Mouse (Mus musculus) spleen, adult 12 weeks (tissue): Measurements from ENCODE around the gene Elp6.

Experiments
- DNase-seq: peaks from one replicate; pipeline ENCODE4 v3.0.0; 2022; ENCODE audit warnings: low spot score

Elp6 gene

GRCm38 (mm10) chr9:110304969-110305651, at the start of gene Elp6:
Elp6 (plus strand) TSS chr9:110305173.
- peak; percentile 87 for DNase-seq

- DNase-seq: no peak
Measured at GRCm38 (mm10) chr9:110255407-110256019, 49.5 kb upstream of the Elp6 start.

- DNase-seq: no peak
Measured at GRCm38 (mm10) chr9:110258646-110259045, 46.3 kb upstream of the Elp6 start.

- no peak for DNase-seq
Measured at GRCm38 (mm10) chr9:110259118-110259517, 45.9 kb upstream of the Elp6 start.

GRCm38 (mm10) chr9:110263181-110263580, 41.8 kb upstream of the Elp6 start:
- DNase-seq: no peak

- DNase-seq: no peak
Measured at GRCm38 (mm10) chr9:110264991-110265390, 40.0 kb upstream of the Elp6 start.

GRCm38 (mm10) chr9:110268416-110268815, 36.6 kb upstream of the Elp6 start:
- no peak for DNase-seq

GRCm38 (mm10) chr9:110272330-110272729, 32.6 kb upstream of the Elp6 start:
- DNase-seq: no peak

GRCm38 (mm10) chr9:110273507-110273906, 31.5 kb upstream of the Elp6 start:
- no peak for DNase-seq

GRCm38 (mm10) chr9:110275882-110276281, 29.1 kb upstream of the Elp6 start:
- DNase-seq: no peak

- no peak for DNase-seq
Measured at GRCm38 (mm10) chr9:110277431-110277881, 27.5 kb upstream of the Elp6 start.

- no peak for DNase-seq
Measured at GRCm38 (mm10) chr9:110284075-110284697, 20.8 kb upstream of the Elp6 start.

GRCm38 (mm10) chr9:110287321-110287924, 17.6 kb upstream of the Elp6 start:
- DNase-seq: no peak

GRCm38 (mm10) chr9:110293254-110293718, 11.7 kb upstream of the Elp6 start:
- no peak for DNase-seq

- no peak for DNase-seq
Measured at GRCm38 (mm10) chr9:110293873-110294415, 11.0 kb upstream of the Elp6 start.

GRCm38 (mm10) chr9:110294786-110295185, 10.2 kb upstream of the Elp6 start:
- DNase-seq: no peak

GRCm38 (mm10) chr9:110296867-110297627, 7.9 kb upstream of the Elp6 start:
- DNase-seq: peak; percentile 43

- DNase-seq: no peak
Measured at GRCm38 (mm10) chr9:110304516-110304915, 457 bp upstream of the Elp6 start.

- no peak for DNase-seq
Measured at GRCm38 (mm10) chr9:110306371-110306770, 1.4 kb downstream of the Elp6 start.

GRCm38 (mm10) chr9:110314706-110315105, 9.7 kb downstream of the Elp6 start:
- no peak for DNase-seq

GRCm38 (mm10) chr9:110315410-110315809, 10.4 kb downstream of the Elp6 start:
- no peak for DNase-seq

- DNase-seq: no peak
Measured at GRCm38 (mm10) chr9:110315904-110316303, 10.9 kb downstream of the Elp6 start.
